Mouse (Mus musculus) kidney, embryonic 16.5 days (tissue): ENCODE measurements around the gene Angptl3. TPM values are rescaled to one million over a fixed set of nuclear protein-coding genes. Genes with fewer than 3 reads are reported as not detected.

Experiments used
- polyA plus RNA-seq: library from polyadenylated mRNA; unstranded; fragments of >200 nt; fragmentation: Nextera tagmentation; extraction: Ambion mirVana; gene quantifications from 2 replicates; pipeline ENCODE4 v1.2.1, GENCODE M21; 2015

The Angptl3 gene
- polyA plus RNA-seq, 1 experiment from 2014 or later = 1.7 TPM

Other genes starting within 250 kb of the Angptl3 start
- 2.4 and 2.6 TPM in 2 replicates for gene Kank4, start 213.4 kb upstream of the Angptl3 start, polyA plus RNA-seq
- not detected in 2 replicates for gene I0C0044D17Rik, start 207.1 kb upstream of the Angptl3 start, polyA plus RNA-seq
- 65.6 and 78.8 TPM in 2 replicates for gene Usp1, start 107.1 kb upstream of the Angptl3 start, polyA plus RNA-seq
- gene Dock7, start 90.0 kb downstream of the Angptl3 start, polyA plus RNA-seq = 50.3 and 63.0 TPM in 2 replicates
- 16.3 and 16.6 TPM in 2 replicates for gene Atg4c, start 163.0 kb downstream of the Angptl3 start, polyA plus RNA-seq